Mouse (Mus musculus) adrenal gland, adult 10 weeks (tissue): ENCODE data around the gene Rps10. TPM values are rescaled to one million over a fixed set of nuclear protein-coding genes. Genes with fewer than 3 reads are reported as not detected.

ENCODE experiments used
- polyA plus RNA-seq: library from polyadenylated mRNA; stranded (reverse); fragments of 350-450 nt; fragmentation: Illumina TruSeq; extraction: RNeasy Lipid Tissue Mini Kit (QIAGEN cat#74804); gene quantifications from one replicate; pipeline ENCODE4 v1.2.3, GENCODE M21; 2014; ENCODE audit warnings: low read depth, low replicate concordance

Gene Rps10
- 44.0 TPM for polyA plus RNA-seq

GRCm38 (mm10) chr17:27636132-27637020 lies at the start of gene Rps10:
Gene Rps10, minus strand, starts transcription at chr17:27636669.

GRCm38 (mm10) chr17:27655089-27656010 lies 18.9 kb upstream of the Rps10 start, which contains the start of gene Pacsin1:
Gene Pacsin1, plus strand, starts transcription at chr17:27655509.

GRCm38 (mm10) chr17:27634871-27635574 lies 1.4 kb downstream of the Rps10 start, which contains the start of gene RPS10-NUDT3:
Gene RPS10-NUDT3, minus strand, starts transcription at chr17:27635222.

GRCm38 (mm10) chr17:27623360-27624326 lies 12.8 kb downstream of the Rps10 start, which contains the start of gene Nudt3:
Gene Nudt3, minus strand, starts transcription at chr17:27623495.

Other genes starting within 250 kb of the Rps10 start
- not detected for gene Grm4, start 115.3 kb downstream of the Rps10 start, polyA plus RNA-seq
- 7.2 TPM for gene Hmga1, start 80.2 kb downstream of the Rps10 start, polyA plus RNA-seq
- not detected for gene AI413582, start 70.9 kb downstream of the Rps10 start, polyA plus RNA-seq
- gene Nudt3, start 13.2 kb downstream of the Rps10 start, polyA plus RNA-seq: 32.4 TPM
- not detected for gene RPS10-NUDT3, start 1.4 kb downstream of the Rps10 start, polyA plus RNA-seq
- gene Pacsin1, start 18.8 kb upstream of the Rps10 start, polyA plus RNA-seq: 1.1 TPM
- gene Spdef, start 92.3 kb upstream of the Rps10 start, polyA plus RNA-seq: not detected
- 102 TPM for gene D17Wsu92e, start 184.0 kb upstream of the Rps10 start, polyA plus RNA-seq
- 39.2 TPM for gene Snrpc, start 201.5 kb upstream of the Rps10 start, polyA plus RNA-seq
- gene Uhrf1bp1, start 219.8 kb upstream of the Rps10 start, polyA plus RNA-seq: 5.0 TPM